Mouse (Mus musculus) T-helper 17 cell (primary cell): Measurements from ENCODE around the gene Ldlrad2.
"Not testable (repeated sequence)": the region's sequence is repeated elsewhere in the genome, so short reads cannot be mapped to it uniquely, and the experiment has no call there.

Source experiments
- in situ Hi-C, 2 experiments: fragments of 300-600 bp; cut with MboI, MseI; formaldehyde crosslinking; loops; 1 replicate in 1 of 2; 2 replicates in 1 of 2; pipeline ENCODE4 v1.15.1; 2025; ENCODE audit warnings: high pct_unique_total_duplicates in 2 of 2

The Ldlrad2 gene

DNA sequence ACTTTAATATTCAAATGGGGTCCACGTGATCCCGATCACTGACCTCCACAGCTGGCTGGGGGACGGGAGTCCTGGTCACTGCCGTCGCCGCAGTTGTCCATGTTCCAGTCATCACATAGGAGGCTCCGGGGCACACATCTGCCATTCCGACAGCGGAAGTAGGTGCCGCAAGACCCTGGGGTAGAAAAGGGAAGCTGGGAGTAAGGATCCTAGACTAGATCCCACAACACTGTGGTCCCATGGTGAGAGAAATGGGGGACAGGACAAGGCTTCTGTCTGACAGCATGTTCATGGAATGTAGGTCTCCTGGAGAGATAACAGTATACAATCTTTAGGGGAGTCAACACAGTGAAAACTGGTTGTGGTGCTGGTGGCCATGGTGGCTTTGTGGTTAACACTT is at the start of gene Ldlrad2:
Ldlrad2 (minus strand) TSS at position 101 of the 400 bp plus-strand sequence.
- in situ Hi-C loops = no loop called here

DNA sequence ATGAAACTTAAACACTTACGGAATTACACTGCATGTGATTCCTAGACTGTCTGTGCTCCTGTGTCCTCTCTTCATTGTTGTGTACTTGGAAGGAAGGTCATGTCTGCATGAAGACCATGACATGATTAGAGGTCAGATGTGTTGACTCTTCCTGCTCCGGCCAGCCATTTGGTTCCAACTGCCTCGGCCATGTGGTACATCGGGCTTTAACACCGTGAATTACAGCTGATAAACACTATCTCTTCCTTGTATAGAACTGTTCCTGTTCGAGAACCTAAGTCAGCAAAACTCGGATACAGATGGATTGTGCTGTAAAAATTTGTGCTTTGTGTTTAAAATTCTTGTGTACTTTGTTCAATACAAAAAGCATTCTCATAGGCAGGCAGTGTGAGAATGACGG is 48.5 kb upstream of the Ldlrad2 start:
- in situ Hi-C loops = no loop called here

DNA sequence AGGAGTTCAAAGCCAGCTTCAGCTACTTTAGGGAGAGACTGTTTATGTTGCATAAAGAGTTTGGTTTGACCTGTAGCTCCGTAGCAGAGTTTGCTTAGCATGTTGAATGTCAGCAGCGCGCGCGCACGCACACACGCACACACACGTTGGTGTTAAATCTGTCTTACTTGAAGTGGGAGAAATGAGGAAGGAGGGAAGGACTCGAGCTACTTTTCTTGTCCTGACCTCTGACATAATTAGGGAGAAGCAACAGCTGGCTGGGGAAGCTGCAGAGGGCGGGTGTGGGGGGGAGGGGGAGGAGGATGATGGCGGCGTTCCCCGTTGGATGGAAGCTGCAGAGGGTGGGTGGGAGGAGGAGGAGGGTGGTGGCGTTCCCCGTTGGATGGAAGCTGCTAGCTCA is 35.9 kb upstream of the Ldlrad2 start:
- in situ Hi-C loops = no loop called here

DNA sequence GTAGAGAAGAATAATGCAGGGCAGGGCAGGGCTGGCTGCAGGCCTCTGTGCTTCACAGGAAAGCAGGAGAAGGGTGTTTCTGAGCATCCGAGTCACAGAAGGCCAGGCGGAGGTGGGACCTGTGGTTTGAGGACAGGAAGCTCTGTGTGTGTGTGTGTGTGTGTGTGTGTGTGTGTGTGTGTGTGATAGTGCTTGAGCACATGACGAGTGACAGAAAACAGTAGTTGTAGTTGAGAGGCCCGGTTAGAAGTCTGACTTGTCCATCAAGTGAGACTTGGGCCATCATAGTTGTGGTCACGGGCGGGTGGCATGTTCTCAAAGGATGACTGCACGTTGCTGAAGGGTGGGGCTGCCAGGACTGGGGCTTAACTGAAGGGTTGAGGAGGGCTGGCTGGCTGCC is 35.3 kb upstream of the Ldlrad2 start:
- in situ Hi-C loops = no loop called here

DNA sequence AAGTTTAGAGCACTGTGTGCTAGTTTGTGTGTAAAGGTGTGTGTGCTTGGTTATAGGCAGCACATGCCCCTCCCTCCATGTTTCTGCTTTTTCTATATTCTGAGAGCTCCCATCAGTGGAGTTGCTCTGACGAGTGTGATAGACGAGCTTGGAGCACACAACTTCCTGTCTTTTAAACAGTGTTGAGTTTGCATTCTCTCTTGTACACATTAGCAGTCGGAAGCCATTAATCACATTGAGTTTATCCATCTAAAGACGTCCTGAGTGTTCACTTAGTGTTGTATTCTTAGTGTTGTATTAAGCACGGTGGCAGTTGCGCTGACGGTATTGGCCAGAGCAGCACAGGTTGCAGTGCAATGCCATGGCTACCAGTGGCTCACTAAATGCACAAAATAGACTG is 34.9 kb upstream of the Ldlrad2 start:
- in situ Hi-C loops = no loop called here

DNA sequence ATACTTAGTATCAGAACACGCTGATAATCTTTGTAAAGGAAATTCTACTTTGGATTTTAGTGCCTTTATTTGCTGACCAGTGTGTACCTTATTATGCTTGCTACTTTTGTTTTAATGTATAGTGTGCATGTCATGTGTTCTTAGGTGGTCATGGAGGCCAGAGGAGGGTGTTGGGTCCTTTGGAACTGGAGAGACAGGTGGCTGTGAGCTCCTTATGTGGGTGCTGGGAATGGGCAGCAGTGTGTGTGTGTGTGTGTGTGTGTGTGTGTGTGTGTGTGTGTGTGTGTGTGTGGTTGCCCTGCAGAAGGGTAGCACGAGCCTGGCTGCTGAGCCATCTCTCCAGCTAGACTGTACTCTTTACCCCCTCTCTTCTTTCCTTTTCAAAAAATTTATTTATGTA is 32.7 kb upstream of the Ldlrad2 start:
- in situ Hi-C loops = no loop called here

DNA sequence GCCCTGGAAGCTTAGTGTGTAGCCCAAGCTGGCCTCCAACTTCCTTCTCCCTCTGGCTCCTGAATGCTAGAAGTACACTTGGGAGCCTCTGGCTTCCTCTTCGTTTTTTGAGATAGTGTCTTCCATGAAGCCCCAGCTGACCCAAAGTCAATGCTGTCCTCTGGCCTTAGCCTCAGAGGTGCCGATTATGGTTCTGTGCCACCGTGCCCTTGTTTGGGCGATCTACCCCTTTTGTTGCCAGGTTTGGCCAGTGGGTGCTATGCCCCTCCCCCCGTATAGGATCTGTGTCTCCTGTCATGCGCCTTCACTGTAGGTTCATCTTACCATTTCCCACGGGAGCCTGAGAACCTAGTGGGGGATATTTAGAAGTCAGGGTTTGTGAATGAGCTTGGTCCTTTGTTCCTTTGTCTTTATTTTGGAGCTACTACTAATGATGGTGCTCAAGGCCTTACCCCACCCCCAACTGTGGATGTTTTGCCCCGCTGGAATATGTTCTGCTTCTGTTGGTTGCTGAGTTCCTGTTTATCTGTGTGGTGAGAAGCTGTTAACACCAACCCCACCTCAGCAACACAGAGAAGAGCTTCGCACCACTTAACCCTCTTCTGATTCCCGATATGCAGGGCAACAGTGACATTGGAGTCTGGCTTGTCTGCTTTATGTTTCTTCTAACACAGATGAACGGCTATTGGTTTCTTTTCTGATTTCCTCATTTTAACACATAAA is 29.2 kb upstream of the Ldlrad2 start:
- in situ Hi-C loops = no loop called here

DNA sequence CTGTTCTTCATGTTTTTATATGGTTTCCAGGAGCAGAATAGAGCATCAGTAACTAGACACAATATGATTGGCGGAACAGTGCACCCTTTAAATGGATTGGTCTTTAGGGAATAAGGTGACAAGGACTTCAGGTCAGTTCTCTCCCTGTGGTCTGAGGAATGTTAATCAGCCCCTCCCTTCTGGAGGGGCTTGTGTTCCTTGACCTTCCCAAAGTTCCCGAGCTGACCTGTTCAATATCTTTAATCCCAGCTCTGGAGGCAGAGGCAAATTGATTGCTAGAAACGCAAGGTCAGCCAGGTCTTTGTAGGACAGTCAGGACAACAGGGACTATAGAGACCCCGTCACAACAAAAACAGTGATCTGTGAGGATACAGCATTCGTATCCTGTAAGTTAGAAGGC is 24.2 kb upstream of the Ldlrad2 start:
- in situ Hi-C loops = no loop called here

DNA sequence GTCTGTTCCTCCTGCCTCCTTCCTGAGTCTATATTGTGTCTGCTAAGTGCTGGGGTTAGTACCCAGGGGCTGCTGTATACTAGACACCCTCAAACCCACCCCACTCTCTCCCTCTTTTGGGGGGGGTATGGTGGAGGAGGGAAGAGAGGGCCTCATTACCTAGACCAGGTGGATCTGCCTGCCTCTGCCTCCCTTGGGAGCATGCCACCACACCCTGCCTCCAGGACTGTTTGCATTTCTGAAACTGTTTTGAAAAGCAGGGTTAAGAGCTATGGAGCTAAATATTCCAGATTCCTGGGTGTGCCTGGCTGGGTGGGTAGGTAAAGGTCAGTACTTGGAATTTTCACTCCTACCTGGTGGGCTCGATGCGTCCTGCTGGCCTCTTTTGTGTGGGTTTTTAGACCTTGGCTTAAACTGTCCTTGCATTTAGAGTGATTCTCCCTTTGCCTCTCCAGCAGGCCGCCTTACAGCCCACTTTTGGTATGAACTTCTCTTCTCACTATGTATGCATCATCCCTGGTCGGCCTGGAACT is 22.8 kb upstream of the Ldlrad2 start:
- in situ Hi-C loops = no loop called here

DNA sequence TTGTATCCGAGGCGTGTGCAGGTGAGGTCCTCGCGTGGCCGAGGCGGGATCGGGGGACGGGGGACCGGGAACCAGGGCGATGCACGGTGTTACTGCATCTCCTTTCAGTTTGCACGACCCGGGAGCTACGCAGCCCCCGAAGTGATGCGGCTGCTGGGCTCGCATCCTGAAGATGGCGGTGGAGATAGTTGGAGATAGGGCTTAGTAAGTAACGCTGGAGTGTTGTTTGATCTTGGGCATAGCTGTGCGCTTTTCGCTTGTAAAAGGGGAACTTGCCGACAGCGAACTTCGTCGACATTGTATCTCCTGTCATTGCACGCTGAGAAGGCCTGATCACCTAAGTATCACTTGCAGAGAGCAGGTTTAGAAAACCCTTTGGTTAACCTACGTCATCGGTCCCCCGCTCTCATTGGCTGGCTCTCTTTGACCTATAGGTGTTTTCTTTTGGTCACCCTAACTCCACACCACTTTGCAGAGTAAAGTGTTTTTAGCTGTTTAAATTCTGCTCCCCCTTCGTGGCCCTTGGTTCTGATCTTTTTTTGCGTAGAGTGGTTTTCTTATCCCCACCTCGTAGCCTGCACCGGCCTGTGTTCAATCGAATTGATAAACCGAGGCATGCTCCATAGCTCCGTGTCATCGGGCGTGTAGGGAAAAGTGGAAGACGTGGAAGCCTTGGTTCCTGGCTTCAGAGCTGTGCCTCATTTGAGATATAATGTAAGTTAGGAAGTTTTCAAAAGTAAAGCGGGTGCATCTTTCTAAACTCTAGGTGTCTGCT is 20.3 kb upstream of the Ldlrad2 start:
- in situ Hi-C loops = no loop called here

DNA sequence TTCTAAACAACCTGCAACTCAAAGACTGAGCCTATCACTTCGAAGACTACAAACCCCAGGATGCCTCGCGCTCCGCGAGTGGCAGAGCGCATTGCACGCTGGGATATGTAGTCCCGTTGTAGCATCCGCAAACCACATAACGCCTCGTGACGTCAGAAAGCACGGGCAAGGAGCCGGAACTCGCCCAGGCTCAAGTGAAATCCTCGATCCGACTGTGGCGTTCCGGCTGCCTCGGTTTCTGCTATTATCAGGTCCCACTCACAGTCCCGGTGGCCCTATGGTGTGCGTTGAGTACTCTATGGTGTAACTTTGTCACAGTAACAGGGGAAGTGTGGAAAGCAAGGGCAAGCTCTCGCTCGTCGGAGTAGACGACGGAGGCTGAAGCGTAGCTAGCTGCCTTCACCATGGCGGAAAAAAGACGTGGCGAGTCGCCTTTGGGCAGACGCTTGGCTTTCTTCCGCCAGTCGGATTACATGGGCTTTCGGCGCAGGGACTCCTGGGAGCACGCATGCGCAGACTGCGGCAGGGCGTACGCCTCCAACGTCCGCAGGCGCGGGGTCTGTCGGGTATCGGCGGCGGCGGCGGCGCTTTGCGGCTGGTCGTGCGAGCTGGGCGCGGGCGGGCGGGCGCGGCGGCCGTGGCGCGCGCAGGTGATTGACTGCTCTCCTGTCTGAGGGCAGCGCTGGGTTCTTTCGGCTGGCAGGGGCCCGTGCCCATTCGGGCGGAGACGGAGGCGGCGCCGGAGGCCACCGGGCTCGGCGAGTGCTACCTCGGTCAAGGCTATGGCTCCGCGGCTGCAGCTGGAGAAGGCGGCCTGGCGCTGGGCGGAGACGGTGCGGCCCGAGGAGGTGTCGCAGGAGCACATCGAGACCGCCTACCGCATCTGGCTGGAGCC is 19.5 kb upstream of the Ldlrad2 start, which contains the start of gene Usp48:
Usp48 (plus strand) TSS at position 155 of the 895 bp plus-strand sequence.
- in situ Hi-C loops = no loop called here

DNA sequence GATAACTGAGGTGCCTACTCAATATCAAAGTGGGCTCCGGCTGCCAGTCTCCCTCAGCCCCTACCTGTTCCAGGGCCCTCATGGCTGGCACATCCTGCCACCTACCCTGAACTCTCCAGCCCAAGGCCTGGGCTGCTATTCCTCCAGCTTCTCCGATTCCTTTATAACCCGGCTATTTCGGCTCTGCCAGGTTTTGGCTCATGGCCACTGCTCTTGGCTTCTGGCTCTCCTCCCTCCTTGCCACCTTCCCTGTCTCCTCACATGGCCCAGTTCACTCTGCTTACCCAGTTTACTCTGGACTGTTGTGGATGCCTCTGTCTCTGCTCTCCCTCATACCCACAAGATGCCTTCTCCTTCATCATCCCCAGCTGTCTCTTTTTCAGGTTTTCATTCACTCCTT is 16.6 kb upstream of the Ldlrad2 start:
- in situ Hi-C loops = no loop called here

DNA sequence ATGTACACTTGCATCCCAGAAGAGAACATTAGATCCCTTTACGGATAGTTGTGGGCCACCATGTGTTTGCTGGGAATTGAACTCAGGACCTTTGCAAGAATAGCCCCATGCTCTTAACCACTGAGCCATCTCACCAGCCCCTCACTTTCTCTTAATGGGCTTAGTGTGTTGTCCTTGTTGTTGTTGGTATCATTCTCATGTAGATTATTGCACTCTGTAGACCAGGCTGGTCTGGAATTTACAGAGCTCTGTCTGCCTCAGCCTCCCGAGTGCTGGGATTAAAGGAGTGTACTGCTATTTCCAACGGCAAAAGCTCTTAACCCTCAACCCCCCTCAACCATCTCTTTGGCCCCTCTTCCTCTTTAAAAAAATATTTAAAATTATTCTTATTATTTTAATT is 15.2 kb upstream of the Ldlrad2 start:
- in situ Hi-C loops = no loop called here

DNA sequence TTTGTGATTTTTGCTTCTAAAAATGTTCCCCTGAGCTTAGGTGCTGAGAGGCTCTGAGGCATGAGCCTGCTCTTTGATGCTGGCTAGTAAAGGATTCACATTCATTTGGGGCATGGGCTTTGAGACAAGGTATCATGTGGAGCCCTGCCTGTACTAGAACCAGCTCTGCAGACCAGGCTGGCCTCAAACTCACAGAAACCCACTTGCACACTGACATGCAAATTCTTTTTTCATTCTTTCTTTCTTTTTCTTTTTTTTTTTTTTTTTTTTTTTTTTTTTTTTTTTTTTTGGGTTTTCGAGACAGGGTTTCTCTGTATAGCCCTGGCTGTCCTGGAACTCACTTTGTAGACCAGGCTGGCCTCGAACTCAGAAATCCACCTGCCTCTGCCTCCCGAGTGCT is 14.7 kb upstream of the Ldlrad2 start:
- in situ Hi-C loops = not testable (repeated sequence)

DNA sequence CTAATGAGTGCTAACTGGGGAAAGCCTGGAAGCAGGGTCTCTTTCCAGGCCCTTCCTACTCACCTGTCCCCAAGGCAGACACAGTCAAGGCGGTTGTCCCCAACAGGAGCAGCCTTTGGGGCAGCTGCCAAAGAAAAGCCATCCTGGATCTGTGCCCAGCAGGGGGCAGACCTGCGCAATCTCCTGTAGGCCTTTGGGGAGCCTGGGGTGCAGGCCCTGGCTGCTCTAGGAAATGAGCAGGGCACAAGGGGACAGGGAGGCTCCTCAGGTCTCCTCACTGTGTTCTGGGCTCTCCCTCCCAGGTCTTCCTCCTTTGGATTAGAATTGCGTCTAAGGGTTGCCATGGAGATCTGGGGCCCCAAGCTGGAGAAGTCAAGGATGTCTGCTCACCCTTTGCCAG is 7.4 kb upstream of the Ldlrad2 start:
- in situ Hi-C loops = no loop called here

DNA sequence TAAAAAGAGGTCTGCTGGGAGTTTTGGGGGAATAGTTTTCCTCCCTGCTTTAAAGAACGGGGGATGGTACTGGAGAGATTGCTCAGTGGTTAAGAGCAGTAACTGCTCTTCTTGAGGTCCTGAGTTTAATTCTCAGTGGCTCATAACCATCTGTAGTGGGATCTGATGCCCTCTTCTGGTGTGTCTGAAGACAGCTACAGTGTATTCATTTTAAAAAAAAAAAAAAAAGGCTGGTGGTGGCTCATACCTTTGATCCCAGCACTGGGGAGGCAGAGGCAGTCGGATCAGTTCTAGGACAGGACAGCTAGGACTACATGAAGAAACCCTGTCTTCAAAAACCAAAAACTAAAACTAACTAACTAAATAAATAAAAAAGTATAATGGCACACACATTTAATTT is 5.9 kb upstream of the Ldlrad2 start:
- in situ Hi-C loops = no loop called here

DNA sequence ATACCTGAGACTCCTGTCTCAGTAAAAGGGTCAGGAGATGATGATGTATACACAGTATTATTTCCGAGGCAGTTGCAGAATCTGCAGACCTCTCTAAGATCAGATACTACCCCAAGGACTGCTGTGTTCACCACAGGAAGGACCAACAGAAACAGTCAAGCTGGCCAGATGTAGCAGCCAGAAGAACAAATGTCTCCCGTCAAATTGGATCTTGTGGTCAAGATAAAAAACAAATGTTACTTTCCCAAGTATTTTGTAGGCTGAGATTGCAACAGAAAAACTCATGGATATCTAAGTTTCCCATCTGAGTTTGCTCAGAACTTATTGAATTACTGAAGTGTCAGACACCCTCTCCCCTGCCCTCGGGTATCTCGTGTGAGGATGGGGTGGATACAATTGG is 5.4 kb upstream of the Ldlrad2 start:
- in situ Hi-C loops = no loop called here

DNA sequence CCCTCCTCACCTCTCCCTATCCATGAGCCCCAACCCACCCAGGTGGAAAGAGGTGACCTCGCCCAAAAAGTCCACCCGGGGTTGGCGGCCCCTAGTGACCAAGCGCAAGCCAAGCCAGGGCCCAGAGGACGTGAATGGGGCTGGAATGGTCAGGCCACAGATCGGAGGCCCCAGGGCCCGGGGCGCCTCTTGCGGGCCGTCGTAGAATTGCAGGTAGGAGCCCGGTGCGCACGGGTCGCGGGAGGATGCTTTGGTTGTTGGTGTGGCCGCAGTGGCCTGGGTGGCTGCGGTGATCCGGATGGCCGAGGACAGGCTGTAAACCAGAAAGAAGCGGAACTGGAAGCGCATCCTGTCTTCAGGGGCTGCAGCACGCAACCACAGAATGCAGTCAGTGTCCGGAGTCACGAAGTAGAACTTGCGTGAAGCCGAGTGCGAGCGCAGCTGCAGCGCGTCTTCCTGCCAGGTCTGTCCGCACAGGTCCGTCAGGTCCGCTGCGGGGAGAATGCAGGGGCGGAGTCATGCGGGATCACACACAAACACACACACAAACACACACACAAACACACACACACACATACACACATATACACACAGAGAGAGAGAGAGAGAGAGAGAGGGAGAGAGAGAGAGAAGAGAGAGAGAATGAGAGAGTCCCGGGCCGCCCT is 3.9 kb upstream of the Ldlrad2 start:
- in situ Hi-C loops = no loop called here

DNA sequence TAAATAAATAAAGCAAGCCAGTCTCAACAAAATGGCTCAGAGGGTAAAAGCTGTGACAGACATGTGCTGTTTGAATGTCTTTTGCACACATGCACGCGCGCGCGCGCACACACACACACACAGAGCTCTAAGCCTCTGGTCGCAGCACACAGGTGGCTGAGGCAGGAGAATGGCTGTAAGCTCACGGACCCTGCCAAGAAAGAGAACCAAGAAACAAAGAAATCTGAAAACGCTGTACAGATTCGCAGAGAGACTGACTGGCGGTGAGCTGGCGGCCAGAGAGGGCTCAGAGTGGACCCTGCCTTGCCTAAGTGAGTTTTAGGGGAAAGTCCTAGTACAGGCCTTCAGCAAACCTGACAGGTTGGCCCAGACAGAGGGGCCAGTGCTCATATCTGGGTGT is 3.1 kb upstream of the Ldlrad2 start:
- in situ Hi-C loops = no loop called here

DNA sequence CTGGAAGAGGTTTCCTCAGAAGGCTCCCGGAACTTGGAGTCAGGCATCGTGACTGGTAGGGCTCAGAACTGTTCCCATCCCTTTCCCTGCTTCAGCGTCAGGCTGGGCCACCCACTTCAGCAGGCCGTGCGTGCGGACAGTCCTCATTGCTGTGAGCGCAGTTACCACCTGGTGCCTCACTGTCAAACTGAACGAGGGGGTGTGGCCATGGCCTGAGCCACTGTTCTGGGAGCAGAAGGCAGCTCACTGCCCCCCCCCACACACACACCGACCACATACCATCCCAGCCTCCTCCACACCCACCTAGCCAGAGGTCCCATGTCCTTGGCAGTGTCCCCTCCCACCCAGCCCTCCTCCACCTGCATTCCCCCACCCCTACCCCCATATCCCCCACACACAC is 4.5 kb downstream of the Ldlrad2 start:
- in situ Hi-C loops = no loop called here

DNA sequence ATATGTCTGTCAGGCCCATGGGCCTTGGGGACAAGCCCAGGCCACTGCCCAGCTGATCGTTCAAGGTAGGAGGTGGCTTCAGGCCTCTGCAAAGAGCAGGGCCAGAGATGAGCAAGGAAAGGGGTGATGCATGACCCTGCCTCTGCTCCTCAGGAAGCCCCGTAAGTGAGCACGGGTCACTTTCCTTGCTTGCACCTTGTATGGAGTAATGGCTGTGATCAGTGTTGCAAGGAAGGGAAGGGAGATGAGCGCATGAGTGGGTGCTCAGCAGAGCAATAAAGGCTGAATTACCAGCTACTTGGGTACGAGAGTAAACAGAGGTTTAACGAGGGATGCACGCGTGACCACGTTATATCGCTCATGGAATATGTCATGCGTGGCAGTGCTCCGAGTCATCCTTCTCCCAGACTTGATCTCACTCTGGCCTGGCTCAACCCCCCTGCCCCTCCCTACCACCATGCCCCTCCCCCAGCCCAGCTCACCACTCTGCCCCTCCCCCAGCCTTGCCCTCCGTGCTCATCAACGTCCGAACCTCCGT is 17.6 kb downstream of the Ldlrad2 start:
- in situ Hi-C loops = loop anchor here in 1 of 2 experiments (10.0 kb wide), 1 partner anchor 978 kb away; no protein-coding TSS in a partner anchor
